Mouse (Mus musculus) C2C12 (cell line): ENCODE results near the gene Hnrnpl.

Experiments
- CTCF ChIP-seq: IDR thresholded peaks from one replicate; pipeline ENCODE4 v1.5.1; 2011; ENCODE audit not compliant: control insufficient read depth, insufficient read depth, insufficient read length
- MAX ChIP-seq: IDR thresholded peaks from one replicate; pipeline ENCODE4 v1.6.1; 2011; ENCODE audit warnings: mild to moderate bottlenecking, control low read depth
- MYOD1 ChIP-seq: IDR thresholded peaks from one replicate; pipeline ENCODE4 v1.6.1; 2011; ENCODE audit warnings: low read depth; ENCODE audit not compliant: control insufficient read depth, insufficient read length
- USF1 ChIP-seq: IDR thresholded peaks from one replicate; pipeline ENCODE4 v1.6.1; 2011; ENCODE audit warnings: low read depth, mild to moderate bottlenecking, control low read depth, moderate library complexity

DNA sequence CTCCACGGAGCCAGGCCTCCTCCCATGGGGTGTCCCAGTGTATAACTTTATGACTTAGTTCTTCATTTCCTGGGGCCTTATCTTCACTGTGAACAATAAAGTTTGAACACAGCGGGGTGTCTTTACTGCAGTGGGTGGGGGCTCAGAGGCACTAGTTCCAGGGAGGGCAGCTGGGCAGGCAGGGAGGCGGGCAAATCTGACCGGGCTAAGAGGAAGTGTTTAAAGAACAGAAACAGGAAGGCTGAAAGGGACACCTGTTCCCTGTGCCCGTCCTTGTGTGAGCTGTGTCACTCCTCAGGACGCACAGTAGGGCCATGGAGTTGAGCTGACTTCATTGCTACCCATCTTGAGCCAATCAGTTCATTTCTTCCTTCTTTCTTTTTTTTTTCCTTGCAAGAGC lies 23.8 kb downstream of the Hnrnpl start:
- no peak for TF ChIP-seq CTCF
- no peak for TF ChIP-seq MAX
- TF ChIP-seq USF1, result no peak
- no peak for TF ChIP-seq MYOD1
